Mouse (Mus musculus) C2C12 (cell line): Measurements from ENCODE around the gene Ky.

Source experiments
- CTCF ChIP-seq: IDR thresholded peaks from one replicate; pipeline ENCODE4 v1.5.1; 2011; ENCODE audit not compliant: control insufficient read depth, insufficient read depth, insufficient read length
- USF1 ChIP-seq: IDR thresholded peaks from one replicate; pipeline ENCODE4 v1.6.1; 2011; ENCODE audit warnings: low read depth, mild to moderate bottlenecking, control low read depth, moderate library complexity

GRCm38 (mm10) chr9:102501113-102501512 lies 4.4 kb upstream of the Ky start:
- TF ChIP-seq CTCF = no peak
- no peak for TF ChIP-seq USF1
